In genomic region chr16:25054304-25054703, GRCm38 (mm10) we compare ENCODE assay signal across 15 mouse cellular contexts.
"Had no signal": no experiment of that assay in that cellular context is flagged by ENCODE, and none has a peak within 500 bp of the region (broad histone marks: within the 10 kb centered on the region; RNA-seq: fewer than 3 reads in every experiment).

No protein-coding gene starts in this region.

- ATAC-seq: midbrain, embryonic 13.5 days; midbrain, embryonic 15.5 days had no signal

- H3K27ac ChIP-seq: midbrain, embryonic 13.5 days; midbrain, embryonic 15.5 days; neural tube, embryonic 12.5 days; stomach, embryonic 15.5 days; stomach, postnatal 0 days had no signal

- H3K36me3 ChIP-seq: midbrain, embryonic 13.5 days; midbrain, embryonic 15.5 days; neural tube, embryonic 12.5 days; stomach, embryonic 15.5 days had no signal

- DNase-seq: lung, adult 18-20 months; lung, embryonic 14.5 days; lung, postnatal 10 days; lung, postnatal 4 days; right cerebral cortex, postnatal 14 days; thymus, adult 18-20 months; thymus, postnatal 14 days; thymus, postnatal 36 days had no signal

- H3K9me3 ChIP-seq: megakaryocyte, embryonic 14.5 days; midbrain, embryonic 13.5 days; midbrain, embryonic 15.5 days; neural tube, embryonic 12.5 days; stomach, embryonic 15.5 days had no signal

- H3K4me3 ChIP-seq: megakaryocyte, embryonic 14.5 days; midbrain, embryonic 13.5 days; midbrain, embryonic 15.5 days; neural tube, embryonic 12.5 days; stomach, embryonic 15.5 days had no signal

- H3K9ac ChIP-seq: lung, embryonic 14.5 days; midbrain, embryonic 13.5 days; midbrain, embryonic 15.5 days; neural tube, embryonic 12.5 days; stomach, embryonic 15.5 days had no signal

- H3K27me3 ChIP-seq: megakaryocyte, embryonic 14.5 days; midbrain, embryonic 15.5 days; neural tube, embryonic 12.5 days; stomach, embryonic 15.5 days had no signal

- H3K4me2 ChIP-seq: lung, embryonic 14.5 days; midbrain, embryonic 11.5 days; midbrain, embryonic 13.5 days; midbrain, embryonic 15.5 days; neural tube, embryonic 12.5 days; stomach, embryonic 15.5 days had no signal
